Mouse (Mus musculus) right cerebral cortex, postnatal 36 days (tissue): Measurements from ENCODE around the gene Strip1.
"Not testable (repeated sequence)": the region's sequence is repeated elsewhere in the genome, so short reads cannot be mapped to it uniquely, and the experiment has no call there.

Experiments
- DNase-seq, 2 experiments: peaks; one replicate each; pipeline ENCODE4 v3.0.0; 2022; ENCODE audit warnings: low spot score in 2 of 2, mixed read lengths in 1 of 2

The Strip1 gene

GRCm38 (mm10) chr3:107631523-107631958, at the start of gene Strip1:
Gene Strip1, minus strand, starts transcription at chr3:107631694.
- peak; percentile 86 to 92 for DNase-seq

DNA sequence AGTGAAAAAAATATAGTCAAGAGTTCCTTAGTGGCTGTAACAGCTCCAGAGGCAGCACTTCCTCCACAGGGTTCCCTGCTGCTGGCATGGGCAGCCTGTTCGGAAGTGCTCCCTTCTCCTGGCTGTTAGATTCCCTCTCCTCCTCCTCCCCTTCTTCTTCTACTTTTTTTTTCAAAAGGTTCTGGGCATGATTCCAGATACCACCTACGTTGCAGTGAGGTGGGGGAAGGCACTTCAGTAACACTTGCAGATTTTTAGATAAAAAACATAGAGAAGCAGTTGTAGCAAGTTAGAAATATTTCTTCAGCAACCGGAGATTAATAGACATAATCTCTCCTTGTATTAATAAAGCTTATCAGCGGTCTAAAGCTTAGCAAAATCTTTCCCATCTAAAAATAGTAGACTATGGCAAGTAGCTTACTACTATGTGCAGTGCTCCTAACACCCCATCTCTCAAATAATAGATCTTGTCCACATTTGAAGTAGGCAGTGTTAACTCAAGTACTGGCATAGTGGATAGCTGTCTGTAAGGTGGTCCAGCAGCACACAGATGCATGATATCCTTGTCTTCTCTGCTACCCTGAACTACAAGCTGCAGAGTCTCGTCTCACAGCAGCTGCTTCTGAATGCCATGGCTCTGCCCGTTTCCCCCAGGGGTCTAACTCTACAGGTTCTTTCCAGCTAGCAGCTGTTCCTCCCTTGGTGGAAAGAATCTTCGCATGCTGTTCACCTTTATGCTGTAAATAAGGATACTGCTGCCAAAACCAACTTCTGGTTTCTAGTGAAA, 49.5 kb upstream of the Strip1 start:
- DNase-seq = peak; percentile 67 to 82

DNA sequence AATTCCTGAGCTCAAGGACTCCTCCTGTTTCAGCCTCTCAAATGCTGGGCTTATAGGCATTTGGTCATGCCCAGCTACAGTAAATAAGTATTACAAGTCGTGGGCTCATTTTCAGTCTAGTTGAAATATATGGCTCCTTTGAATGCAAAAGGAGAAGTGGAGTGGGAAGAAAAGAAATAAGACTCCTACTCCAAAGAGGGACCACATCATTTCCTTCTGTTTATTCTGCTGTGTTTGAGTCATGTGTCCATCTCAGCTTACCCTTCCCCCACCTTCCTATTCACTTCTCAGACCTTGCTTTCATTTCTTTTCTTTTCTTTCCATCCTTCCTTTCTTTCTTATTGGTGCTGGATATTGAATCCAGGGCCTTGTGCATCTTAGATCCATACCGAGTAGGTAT, 40.0 kb upstream of the Strip1 start:
- no peak for DNase-seq

GRCm38 (mm10) chr3:107670500-107670899, 39.0 kb upstream of the Strip1 start:
- no peak for DNase-seq

DNA sequence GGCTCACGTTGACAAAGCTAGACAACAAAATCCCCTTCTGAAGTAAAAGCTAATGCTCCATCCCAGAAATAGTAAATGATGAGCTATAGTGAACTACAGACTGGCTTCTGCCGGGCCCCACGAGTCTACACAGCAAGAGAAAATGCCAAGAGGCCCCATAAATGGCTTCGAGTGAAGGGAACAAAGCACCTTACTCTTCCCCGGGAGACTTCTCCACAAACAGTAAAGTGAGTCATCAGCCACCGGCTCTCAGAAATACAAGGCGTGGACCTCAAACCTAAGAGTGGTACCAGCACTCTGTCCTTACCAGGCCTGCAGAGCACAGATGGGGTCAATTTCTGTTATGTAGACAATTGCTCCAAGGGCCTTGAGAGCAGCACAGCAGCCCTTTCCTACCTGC, 37.3 kb upstream of the Strip1 start:
- no peak for DNase-seq

DNA sequence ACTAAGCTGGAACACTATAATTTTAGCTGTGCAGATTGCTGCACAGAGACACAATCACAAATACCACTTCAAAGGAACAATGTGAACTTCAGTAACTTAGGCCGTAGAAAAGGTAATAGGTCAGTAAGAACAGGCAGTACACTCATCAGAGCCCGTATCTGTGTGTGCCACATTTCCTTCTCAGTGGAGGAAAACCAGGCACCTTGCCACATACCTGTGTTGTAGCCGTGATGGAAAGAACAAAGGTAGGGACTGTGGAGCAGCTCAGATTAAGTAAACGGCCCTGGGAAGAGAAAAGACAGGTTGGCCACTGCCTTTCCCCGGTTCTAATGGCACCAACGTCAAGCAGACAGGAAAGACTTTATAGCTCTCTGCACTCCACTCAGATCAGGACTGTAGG, 35.9 kb upstream of the Strip1 start:
- no peak for DNase-seq

DNA sequence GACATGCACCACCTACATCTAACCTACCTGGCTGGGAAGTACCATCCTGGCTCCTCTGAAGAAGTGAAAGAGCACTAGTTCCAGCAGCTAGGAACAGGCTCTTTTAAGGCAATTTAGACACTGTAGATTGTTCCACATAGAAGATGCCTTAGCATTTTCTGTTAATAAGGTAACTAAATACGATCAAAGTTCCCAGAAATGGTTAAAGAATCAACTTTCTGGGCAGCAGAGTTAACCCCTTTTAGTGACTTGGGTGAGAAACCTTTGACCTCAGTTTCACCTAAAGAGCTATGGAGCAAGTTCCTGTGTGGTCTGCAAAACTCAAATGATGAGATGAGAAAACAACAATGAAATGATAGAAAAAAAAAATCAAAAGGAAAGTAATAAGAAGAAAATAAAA, 33.1 kb upstream of the Strip1 start:
- no peak for DNase-seq

DNA sequence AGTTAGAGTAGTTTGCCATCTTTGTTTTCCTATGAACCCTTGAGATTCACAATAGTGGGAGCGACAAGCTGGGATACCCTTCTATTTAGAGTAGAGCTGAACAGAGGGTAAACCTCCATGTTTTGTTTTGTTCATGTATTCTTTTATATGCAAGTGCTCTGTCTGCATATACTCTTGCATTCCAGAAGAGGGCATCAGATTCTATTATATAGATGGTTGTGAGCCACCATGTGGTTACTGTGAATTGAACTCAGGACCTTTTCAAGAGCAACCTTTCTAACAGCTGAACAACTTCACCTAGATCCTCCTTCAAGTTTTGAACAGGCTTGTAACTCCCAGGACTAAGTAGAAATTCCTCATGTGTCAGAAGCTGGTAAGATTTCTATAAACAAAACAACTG, 27.5 kb upstream of the Strip1 start:
- no peak for DNase-seq

DNA sequence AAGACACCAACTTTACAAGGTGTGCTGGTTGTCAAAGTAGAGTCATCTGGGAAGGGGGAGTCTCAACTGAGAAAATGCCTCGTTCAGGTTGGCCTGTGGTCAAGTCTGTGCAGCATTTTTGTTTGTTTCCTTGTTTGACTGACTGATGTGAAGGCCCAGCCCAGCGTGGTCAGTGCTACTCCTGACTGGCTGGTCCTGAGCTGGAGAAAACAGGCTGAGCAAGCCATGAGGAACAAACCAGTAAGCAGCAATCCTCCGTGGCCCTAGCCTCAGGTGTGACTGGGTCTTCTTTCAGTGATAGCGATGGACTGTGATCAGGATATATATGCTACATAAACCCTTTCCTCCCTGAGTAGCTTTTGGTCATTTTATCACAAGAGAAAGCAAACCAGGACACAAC, 25.4 kb upstream of the Strip1 start:
- DNase-seq = no peak

DNA sequence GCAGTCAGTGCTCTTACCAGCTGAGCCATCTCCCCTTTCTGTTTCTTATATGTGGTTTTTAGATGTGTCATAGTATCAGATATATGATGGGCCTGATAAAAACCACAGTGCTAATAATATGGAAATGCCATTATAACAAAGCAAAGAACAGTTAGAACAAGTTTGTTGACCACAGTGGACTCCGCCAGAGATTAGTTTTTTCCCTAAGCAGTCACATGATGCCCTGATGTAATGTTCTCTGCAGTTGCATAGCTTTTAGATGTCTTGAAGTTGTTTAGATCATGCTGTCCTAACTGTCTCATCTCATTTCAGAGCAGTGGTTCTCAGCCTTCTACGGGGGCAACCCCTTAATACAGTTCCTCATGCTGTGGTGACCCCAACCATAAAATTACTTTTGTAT, 24.7 kb upstream of the Strip1 start:
- no peak for DNase-seq

DNA sequence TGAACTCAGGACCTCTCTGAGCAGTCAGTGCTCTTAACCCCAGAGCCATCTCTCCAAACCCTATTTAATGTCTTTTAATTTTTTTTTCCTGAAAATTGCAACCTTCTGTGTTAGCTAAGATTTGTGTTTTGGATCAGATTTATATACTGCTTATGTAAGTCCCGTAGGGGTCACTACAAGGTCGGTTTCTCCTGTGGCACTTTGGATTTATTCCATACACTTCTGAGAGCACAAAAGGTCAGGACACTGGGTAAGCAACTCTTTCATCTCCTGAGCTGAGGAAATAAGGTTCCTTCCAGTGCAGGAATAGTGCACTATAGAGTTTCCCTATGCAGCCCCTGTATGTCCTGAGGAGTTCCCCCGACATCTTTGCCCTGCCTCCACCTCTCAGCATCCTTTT, 24.0 kb upstream of the Strip1 start:
- DNase-seq = no peak

DNA sequence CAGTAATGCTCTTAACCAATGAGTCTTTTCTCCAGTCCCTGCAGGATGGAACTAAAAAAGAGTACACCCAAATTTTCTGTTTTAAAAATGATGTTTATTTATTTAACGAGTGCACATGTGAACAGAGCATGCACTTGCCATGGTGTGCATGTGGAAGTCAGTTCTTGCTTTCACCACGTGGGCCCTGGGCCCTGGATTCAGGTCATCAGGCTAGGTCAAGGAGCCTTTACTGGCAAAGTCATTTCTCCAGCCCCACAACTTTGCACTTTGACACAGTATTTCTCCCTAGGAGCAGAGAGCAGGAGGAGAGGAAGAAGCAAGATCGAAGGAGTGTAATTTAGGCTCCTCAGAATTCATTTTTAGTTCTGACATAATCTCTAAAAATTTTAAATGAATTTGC, 23.4 kb upstream of the Strip1 start:
- no peak for DNase-seq

GRCm38 (mm10) chr3:107652968-107653367, 21.5 kb upstream of the Strip1 start:
- no peak for DNase-seq

DNA sequence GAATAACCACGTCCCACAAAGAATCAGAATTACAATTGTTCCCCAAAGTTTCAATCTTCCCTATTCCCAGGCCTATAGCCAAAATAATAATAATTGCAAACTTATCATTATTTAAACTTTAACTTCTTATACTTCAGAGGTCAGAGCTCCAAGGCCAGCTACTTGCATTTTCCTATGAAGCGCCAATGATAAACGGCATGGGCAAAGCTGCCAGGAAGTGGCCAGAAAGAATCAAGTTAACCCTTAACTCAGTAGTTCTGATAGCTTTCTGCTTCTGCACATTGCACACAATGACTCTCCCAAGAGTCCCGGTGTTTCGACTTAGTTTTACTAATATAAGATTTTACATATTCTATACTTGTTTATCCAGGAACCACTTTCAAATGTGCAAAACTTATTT, 18.8 kb upstream of the Strip1 start:
- DNase-seq = not testable (repeated sequence)

DNA sequence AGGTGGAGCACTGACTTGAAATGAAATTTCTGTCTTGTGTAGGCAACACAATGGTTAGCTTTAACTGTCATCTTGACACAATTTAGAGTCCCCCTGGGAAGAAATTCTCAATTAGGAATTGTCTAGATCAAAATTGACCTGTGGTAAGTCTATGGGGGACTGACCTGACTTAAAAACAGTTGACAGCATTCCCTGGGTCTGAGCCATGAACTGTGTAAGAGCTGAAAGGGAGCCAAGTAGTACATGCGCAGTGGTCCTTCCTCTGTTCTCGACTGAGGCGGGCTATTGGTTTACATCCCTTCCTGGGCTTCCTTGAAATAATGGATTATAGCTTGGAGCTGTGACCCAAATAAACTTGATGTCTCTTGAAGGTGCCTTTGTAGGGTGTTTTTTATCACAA, 15.5 kb upstream of the Strip1 start:
- DNase-seq = no peak

GRCm38 (mm10) chr3:107637606-107638172, 6.2 kb upstream of the Strip1 start:
- no peak for DNase-seq

- DNase-seq = no peak
These were observed 4.7 kb upstream of the Strip1 start for GRCm38 (mm10) chr3:107636236-107636635.

- DNase-seq = no peak
These were observed 4.3 kb upstream of the Strip1 start for GRCm38 (mm10) chr3:107635836-107636235.

DNA sequence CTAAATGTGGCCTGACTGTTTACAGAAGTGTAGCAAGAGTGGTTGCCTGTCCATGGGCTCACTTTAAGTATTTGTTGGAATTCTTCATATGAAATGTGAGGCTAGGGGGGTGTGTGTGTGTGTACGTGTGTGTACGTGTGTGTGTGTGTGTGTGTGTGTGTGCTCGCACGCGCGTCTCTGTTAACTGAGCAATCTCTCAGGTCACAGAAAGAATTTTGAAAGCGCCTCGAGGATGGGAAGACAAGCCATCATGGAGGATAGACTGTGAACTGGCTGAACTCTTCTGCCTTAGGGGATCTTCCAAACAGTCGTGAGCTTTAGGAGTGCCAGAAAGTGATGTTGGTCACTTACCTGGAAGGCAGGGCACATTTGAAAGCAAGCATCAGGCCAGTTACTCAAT, 2.4 kb upstream of the Strip1 start:
- no peak for DNase-seq

GRCm38 (mm10) chr3:107632786-107633185, 1.3 kb upstream of the Strip1 start:
- no peak for DNase-seq

- DNase-seq = peak; percentile 17 to 44
These were observed 592 bp downstream of the Strip1 start, which contains the start of gene Gm10961 for GRCm38 (mm10) chr3:107630682-107631522. Gene Gm10961, plus strand, starts transcription at chr3:107631322.

GRCm38 (mm10) chr3:107629411-107629810, 2.1 kb downstream of the Strip1 start:
- no peak for DNase-seq

GRCm38 (mm10) chr3:107628551-107628950, 2.9 kb downstream of the Strip1 start:
- DNase-seq = no peak
